Mouse (Mus musculus) 3T3-L1 (cell line): ENCODE results near the gene Trp53inp2.

ENCODE experiments used
- DNase-seq: peaks from one replicate; pipeline ENCODE4 v3.0.0-alpha.2; 2015; ENCODE audit warnings: low read depth, low spot score

The Trp53inp2 gene

DNA sequence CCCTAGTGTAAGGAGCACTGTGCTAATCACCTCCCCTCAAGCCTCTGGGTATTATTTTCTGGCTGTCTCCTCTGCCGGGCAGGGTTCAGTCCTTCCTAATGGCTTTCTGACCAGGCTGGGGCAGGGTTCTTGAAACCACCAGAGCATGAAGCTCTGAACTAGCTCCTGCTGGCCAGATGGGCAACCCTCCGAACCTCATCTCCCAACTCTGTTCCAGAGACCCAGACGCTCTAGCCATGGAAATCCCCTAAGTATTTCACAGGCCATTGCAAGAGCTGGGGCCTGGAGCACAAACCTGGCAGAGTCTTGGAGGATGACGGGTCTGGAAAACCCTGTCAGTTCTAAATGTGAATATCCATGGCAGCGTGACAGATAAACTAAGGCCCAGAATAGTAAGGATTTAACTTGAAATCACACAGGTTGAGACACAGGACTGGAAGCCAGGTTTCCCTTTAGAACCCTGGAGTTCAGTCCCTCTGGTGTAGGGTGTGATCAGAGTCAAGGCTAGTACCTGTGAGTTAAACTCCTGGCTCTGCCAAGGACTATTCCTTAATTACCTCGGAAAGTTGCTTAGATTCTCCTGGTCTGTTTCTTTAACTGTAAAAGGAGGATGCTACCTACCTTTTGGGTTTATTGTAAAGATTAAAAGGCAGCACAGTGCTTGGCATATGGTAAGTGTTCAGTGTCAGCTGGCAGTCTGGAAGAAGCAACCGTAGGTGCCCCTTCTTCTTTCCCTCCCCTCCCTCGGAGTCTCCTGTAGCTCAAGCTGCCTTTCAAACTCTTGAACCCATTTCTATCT lies at the start of gene Trp53inp2:
Gene Trp53inp2 (plus strand): TSS at position 799 of the 799 bp plus-strand sequence.
- peak; percentile 50 for DNase-seq

DNA sequence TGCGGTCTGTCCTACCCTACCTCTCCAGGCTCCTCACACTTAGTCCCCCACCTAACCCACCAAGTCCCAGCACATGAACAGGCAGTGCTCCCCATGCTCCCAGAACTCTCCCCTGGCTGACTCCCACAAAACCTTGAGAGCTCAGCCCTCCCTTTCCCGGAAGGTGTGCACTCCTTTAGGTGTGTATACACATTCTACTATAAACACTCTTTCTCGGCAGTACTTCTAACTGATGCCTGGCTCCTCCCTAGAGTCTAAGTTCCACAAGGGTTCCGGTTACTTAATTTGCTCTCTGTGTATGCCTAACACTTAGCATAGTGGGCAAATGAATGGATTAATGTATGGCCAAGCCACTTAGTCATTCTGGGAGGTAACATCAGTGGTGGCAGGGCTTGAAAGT lies 49.5 kb upstream of the Trp53inp2 start:
- no peak for DNase-seq

DNA sequence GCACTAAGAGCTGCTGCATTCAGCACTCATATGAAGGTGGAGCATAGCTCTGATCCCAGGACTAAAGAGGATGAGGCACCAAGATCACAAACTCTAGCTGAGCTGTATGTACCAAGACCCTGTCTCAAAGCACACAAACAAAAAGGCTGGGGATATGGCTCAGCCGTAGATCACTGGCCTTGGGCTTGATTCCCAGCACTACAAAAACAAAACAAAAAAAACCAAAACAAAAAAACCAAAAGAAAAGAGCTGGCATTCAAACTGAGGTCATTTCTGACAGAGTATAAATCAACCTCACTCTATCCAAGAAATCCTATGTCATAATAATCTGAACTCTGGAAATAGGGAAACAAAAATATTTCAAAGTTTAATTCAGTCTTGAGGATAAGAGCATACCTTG lies 47.4 kb upstream of the Trp53inp2 start:
- no peak for DNase-seq

DNA sequence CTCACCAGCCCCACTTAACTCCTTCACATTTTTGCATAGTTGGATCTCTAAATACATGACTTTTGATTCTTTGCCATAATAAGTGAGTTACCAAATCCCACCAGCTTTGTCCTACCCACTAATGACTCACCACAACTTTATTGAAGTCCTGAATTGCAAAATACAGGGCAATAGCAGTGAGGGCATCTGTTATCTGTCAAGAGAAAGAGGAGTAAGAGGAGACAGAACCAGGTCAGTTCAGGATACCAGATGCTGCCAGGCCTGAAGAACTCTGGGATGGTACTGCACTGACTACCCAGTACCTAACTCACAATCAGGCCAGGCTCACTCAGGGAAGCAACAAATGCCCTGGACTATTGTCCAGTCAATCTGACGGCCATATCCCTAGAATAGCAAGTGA lies 45.6 kb upstream of the Trp53inp2 start:
- DNase-seq, result peak; percentile 29

DNA sequence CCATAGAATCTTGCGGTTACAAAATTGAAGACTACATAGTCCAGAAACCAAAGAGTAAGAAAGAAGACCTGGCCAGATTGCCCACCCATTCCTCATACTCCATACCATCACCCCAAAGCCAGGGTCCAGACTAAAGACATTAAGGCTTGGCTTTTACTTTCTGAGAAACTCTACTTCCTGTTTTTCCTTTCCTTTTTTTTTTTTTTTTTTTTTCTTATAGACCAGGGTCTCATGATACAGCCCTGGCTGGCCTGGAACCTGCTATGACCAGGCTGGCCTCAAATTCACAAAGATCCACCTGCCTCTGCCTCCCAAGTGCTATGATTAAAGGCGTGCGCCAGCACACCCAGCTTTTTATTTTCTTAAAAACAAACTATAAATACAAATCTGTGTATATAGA lies 44.6 kb upstream of the Trp53inp2 start:
- no peak for DNase-seq

DNA sequence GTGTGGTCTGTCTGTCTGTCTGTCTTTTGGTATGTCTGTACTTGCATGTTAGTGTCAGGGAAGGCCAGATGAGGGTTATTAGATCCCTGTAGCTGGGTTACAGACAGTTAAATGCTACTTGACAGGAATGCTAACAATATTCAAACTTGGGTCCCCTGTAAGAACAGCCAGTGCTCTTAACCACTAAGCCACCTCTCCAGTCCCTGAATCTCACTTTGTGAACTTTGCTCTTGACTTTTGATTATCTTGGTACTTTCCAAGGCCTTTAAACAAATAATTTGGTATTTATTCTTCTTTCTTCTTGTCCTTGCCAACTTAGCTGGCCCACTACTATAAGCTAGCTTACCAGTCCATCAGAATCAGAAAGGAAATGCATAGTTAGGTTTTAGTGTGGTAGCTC lies 40.7 kb upstream of the Trp53inp2 start:
- DNase-seq, result no peak

DNA sequence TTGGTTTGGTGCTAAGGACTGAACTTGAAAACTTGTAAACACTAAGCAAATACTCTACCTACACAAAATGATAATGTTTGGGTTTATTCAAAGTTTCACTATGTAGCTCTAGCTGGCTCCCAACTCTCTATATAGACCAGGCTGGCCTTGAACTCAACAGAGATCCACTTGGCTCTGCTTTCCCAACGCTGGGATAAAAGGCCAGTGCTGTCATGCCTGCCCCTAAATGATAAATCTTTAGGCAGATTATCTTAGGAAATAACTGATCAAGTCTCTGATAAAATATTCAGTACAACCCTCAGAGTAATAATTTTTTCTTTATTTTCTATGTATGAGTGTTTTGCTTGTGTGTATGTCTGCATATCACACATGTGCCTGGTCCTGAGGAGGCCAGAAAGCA lies 34.2 kb upstream of the Trp53inp2 start:
- no peak for DNase-seq

DNA sequence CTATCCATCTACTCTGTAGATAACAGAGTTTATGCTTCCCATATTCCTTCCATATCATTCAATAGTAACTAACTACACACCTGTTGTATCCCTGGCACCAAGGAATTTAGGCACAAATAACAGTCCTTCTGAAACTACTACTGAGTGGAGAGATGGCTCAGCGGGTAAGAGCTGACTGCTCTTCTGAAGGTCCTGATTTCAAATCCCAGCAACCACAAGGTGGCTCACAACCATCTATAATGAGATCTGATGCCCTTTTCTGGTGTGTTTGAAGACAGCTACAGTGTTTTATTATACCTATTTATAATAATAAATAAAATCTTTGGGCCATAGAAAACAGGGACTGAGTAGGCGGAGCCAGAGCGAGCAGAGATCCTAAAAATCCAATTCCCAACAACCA lies 26.5 kb upstream of the Trp53inp2 start:
- DNase-seq, result no peak

DNA sequence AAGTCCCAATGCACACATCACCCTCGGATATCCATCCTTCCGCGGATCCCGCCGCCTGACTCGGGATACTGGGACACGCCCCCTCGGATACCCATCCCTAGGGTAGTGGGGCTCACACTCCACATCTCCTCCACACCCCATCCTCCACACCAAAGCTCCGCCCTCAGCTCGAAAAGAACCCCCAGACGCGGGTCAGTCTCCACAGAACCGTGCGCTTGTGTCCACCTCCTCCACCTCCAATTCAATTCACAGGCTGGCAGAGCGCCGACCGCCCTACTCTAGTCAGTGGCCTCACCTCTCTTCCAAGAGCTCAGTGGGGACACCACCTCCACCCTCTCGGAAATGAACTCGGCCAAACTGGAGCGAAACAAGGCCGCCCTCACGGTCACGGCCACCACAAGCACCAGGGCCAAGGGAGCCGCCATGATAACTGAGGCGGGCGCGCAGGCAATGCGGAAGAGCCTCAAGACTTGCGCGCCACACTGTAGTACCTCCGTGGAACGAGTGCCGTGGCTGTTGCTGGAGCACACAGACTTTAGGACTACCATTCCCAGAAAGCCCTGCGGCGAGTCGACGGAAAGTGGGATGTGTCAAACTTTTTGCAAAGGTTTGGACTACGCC lies 23.8 kb upstream of the Trp53inp2 start, which contains the start of gene Pigu:
Gene Pigu (minus strand): TSS at position 460 of the 621 bp plus-strand sequence.
- peak; percentile 99 for DNase-seq

DNA sequence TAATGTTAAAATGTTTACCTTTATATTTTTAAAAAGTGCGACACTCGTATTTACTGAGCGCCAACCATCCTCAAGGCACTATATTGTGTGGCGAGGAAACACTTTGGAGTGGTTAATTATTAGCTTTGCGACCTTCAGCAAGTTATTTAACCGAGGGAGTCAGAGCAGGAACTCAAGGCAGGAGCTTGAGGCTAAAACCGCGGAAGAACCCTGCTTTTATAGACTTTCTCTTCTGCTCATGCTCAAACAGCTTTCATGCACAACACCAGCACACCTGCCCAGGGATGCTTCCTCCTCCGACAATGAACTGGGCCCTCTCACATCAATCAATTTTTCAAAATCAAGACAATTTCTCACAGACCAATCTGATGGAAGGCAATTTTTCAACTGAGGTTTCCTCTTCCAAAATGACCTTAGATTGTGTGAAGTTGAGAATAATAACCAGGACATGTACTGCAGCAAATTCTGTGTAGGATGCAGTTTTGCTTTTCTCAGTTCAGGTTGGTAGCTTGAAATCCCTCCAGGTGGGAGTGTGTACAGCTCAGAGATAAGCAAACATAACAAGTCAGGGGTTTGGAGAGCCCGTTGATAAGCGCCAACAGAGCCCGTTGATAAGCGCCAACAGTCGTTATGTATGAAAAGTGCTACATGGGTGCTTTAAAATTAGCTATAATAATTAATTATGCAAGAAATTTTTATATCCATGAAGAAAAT lies 23.0 kb upstream of the Trp53inp2 start:
- no peak for DNase-seq

DNA sequence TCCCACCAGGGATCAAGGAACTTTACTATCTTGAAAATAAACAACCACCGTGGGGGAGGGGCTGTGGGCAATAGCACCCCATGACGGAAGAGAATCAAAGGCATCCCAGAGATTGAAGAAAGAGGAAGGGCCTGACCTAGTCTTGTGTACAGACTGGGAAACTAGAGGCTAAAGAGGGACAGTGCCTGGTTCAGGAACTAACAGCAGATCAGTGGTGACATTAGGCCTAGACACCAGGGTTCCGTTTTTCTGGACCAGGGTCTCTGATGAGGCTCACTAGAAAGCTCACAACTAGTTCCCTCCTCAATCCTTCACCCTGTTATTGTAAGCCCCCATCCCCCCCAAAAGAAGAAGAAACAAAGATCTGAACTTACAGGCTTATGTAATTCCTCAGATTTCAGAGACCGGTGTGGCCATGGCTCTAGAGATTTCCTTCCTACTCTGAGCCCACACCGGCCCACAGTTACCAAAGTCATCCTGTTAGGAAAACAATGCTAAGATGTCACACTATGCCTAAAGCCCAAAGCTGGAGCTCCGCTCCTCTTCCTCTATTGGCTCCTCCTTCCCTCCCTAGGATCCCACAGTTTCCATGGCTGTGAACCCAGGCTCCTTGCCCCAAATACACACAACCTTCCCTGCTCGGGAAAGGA lies 13.1 kb upstream of the Trp53inp2 start:
- no peak for DNase-seq

DNA sequence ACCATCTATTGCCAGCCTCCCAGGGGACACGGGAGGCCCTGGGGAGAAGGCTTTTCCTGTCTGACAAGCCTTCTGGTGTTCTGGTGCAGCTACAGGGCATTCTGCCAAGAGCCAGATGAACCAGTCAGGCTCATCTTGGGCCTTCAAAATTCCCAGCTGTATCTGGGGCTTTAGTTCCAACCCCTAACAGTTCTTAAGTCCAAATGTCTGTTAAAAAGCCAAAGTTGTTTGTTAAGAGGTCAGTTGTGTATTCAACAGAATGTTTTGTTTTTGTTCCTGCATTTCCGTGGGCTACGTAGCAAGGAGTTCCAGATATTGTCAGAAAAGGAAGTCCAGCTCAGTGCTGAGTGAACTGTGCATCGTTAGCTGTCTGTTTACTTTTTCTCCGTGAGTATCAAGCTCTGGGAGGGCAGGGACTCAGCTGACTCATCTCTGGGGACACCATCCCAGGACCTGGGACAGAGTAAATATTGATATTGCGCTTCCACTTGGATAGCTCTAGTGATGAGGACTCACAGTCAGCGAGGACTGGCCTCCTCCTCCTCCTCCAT lies 11.5 kb upstream of the Trp53inp2 start:
- peak; percentile 66 for DNase-seq

DNA sequence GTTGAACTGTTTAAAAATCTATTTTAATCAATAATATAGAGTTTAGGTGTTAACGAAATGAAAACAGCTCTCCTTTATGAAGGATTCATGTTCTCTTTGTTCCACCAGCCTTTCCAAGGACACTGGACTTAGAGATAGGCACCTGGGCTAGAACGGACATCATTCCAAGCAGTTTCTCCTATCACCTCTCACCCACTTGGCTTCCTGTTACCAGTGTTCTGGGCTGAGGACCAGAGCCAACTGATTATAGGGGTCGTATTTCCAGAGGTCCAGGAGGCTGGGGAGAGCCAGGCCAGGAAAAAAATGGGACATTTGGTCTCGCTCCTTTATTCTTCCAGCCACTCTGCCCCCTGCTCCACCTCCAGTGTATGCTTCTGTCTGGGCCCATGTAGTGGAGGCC lies 8.4 kb upstream of the Trp53inp2 start:
- DNase-seq, result no peak

DNA sequence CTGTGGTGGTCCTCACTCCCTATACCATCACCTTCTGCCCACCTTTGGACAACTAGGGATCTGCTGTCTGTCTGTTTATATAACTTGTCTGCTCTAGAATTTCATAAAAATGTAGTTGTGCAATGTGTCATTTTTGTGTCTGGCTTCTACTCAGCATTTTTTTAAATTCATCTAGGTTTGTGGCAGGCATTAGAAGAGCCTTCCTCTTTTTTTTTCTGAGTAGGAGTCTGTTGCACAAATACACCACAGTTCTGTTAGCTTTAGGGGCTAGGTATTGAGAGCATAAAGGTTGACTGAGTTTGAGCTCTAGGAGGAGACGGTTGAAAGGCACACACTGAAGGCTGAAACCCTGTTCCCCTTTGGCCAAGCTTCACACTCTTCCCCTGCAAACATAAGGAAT lies 7.6 kb upstream of the Trp53inp2 start:
- DNase-seq, result no peak

DNA sequence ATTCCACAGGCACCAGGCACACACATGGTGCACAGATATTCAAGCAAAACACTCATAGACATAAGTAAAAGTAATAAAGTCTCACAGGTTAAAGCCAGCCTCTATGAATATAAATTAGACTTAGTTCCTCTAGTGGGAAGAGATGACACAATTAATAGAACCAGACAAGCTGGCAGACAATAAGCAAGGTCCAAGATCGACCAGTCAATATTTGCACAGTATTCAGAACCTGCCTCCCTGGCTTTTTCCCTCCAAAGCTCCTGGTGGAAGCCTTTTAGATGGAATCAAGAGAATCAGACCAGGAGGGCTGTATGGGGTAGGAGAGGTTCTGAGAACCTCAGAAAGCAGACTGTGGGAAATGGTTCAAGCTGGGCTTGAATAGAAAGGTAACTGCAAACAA lies 7.0 kb upstream of the Trp53inp2 start:
- DNase-seq, result no peak

DNA sequence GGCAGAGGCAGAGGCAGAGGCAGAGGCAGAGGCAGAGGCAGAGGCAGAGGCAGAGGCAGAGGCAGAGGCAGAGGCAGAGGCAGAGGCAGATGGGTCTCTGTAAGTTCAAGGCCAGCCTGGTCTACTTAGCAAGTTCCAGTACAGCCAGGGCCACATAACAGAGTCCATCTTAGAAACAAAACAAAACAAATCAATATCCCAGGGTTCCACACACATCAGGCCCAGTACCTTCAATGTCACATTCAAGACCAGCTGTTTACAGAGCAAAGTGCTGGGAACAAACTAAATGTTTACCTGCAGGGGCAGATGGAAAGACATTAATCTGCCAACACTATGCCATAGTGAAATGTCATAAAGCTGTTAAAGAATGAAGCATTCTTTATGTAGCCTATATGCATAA lies 6.3 kb upstream of the Trp53inp2 start:
- DNase-seq, result no peak

DNA sequence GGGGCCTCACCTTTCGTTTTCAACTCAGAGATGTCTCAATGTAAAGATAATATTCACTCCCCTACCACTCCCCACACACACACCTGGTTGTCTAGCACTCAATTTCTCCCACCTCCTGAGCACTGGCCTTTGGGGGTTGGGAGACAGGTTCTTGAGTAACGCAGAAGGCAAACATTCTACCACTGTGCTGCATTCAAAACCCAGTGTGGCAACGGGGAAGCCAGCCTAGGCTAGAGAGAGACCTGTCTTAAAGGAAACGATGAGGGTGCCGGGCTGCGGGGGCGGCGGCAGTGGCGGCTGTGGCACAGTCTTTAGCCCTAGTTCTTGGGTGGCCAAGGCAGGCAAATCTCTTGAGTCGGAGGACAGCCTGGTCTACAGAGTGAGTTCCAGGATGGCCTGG lies 4.7 kb upstream of the Trp53inp2 start:
- DNase-seq, result no peak

DNA sequence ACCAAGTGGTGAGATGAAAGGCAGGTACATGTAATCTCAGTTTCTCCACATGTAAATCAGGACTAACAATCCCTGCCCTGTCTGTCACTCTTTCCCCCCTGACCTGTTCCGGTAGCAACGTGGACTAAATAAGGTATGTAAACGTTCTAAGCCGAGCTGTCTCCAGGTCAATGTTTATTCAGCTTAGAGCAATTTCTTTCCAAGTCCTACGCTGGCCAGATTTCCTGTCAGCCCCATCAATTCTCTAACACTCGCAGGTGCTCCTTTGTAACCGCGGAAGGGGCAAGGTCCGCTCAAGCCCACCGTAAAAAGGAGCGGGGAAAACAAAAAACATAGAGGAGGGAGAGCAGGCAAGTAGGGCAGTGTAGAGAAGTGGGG lies 190 bp downstream of the Trp53inp2 start:
- no peak for DNase-seq

DNA sequence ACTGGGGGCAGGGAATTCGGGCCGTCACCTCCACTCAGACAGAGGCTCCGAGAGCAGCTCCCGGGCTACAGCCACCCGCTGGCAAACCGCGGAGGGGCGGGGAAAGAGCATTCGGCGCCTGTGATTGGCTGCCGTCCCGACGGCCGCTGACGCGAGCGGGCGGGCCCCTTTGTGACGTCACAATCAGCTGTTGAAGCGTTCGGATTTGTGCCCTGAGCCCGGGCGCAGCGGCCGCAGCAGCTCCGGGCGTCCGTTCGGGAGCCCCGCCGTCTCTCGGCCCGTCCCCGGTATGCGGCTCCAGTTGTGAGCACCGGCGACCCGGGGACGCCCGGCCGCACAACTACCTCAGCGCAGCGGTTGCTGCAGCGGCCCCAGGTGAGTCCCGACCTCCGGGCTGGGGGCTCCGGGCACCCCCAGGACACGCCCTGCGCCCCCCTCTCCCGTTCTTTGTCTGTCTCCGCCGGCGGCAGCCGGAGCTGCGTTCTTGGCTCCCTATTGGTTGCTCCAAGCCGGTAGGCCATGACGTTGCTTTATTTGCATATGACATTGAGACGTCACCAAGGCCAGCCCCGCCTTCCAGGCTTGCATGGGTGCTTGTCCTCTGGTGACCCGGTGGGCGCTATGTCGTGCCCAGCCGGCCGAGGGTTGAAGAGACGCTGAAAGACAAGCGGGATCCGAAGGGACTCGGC lies 928 bp downstream of the Trp53inp2 start:
- DNase-seq, result peak; percentile 96

DNA sequence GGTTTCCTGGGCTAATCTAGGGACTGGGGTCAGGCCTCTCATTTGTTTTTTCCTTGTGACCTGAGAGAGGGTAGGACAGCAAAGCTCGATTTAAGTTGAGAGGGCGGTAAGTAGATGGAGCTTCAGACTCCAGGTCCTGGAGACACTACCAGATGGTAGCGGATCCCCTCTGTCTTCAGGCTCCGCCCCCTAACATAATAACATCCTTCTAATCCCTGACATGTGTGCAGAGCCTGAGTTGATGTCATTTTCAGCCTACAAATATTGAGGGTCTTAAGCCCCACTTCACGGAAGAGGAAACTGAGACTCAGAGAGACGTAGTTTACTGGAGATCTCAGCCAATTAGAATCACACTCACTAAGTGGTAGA lies 1.5 kb downstream of the Trp53inp2 start:
- no peak for DNase-seq

DNA sequence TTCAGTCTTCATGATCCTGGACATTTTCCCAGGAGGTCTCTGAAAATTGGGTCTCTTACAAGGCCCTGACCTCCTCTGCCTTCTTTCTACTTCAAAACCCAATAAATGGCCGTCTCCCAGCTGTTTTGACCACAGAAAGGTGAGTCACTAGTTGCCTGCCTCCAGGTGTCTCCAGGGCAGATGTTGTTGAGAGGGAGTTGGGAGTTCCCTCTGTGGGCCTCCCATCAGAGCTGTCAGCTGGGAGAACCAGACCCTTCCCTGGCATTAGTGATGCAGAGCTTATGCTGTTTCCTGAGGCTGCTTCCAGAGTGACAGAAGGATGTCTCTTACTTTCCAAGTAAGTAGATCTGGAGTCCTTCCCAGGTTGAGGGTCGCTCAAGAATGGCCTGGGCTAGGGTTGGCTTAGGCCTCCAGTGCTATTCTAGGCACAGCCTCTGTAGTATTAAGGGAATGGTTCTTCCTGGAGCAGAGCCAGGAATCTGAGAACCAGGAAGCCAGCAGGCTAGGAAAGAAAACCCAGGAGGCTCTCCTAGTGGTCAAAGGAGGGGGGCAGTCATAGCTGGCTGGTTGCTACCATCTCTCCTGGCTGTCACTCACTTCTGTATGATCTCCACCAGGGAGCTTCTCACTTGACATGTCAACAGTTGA lies 2.1 kb downstream of the Trp53inp2 start:
- peak; percentile 86 for DNase-seq
